Mouse (Mus musculus): ENCODE results near the gene Ptgr2. TPM values are rescaled to one million over a fixed set of nuclear protein-coding genes. Genes with fewer than 3 reads are reported as not detected.
"Not testable (repeated sequence)": the region's sequence is repeated elsewhere in the genome, so short reads cannot be mapped to it uniquely, and the experiment has no call there.

Gene Ptgr2
- polyA plus RNA-seq (2012; rRNA removed): 7.2 and 10.3 TPM in 2 replicates

- TF ChIP-seq POLR2A (IDR thresholded peaks at IDR 0.05; ENCODE audit: borderline replicate concordance, extremely low read depth, insufficient read depth, insufficient read length, poor library complexity, severe bottlenecking) (peak; percentile 38; the same call in 1 of the 2 replicates), CTCF (IDR thresholded peaks at IDR 0.05; ENCODE audit: borderline replicate concordance, extremely low read depth, insufficient read depth, insufficient read length) (no peak)
- DNase-seq (ENCODE audit: low read depth): peak; percentile 95
These were observed at the start of gene Ptgr2 for GRCm38 (mm10) chr12:84284885-84285592. Gene Ptgr2 (plus strand): TSS chr12:84285232.

- DNase-seq (ENCODE audit: low read depth): no peak
- TF ChIP-seq CTCF (IDR thresholded peaks at IDR 0.05; ENCODE audit: borderline replicate concordance, extremely low read depth, insufficient read depth, insufficient read length): no peak
- no peak for TF ChIP-seq POLR2A (IDR thresholded peaks at IDR 0.05; ENCODE audit: borderline replicate concordance, extremely low read depth, insufficient read depth, insufficient read length, poor library complexity, severe bottlenecking)
These were observed 49.5 kb upstream of the Ptgr2 start for GRCm38 (mm10) chr12:84235577-84235976.

- no peak for TF ChIP-seq CTCF (IDR thresholded peaks at IDR 0.05; ENCODE audit: borderline replicate concordance, extremely low read depth, insufficient read depth, insufficient read length)
- TF ChIP-seq POLR2A (IDR thresholded peaks at IDR 0.05; ENCODE audit: borderline replicate concordance, extremely low read depth, insufficient read depth, insufficient read length, poor library complexity, severe bottlenecking): no peak
These were observed 48.9 kb upstream of the Ptgr2 start for GRCm38 (mm10) chr12:84235981-84236752.

GRCm38 (mm10) chr12:84237036-84237435 is 48.0 kb upstream of the Ptgr2 start:
- not testable (repeated sequence) for DNase-seq (ENCODE audit: low read depth)

More at GRCm38 (mm10) chr12:84235981-84236752, 48.9 kb upstream of the Ptgr2 start:
- DNase-seq (ENCODE audit: low read depth): no peak

- DNase-seq (ENCODE audit: low read depth): no peak
- TF ChIP-seq CTCF (IDR thresholded peaks at IDR 0.05; ENCODE audit: borderline replicate concordance, extremely low read depth, insufficient read depth, insufficient read length) (no peak), POLR2A (IDR thresholded peaks at IDR 0.05; ENCODE audit: borderline replicate concordance, extremely low read depth, insufficient read depth, insufficient read length, poor library complexity, severe bottlenecking) (no peak)
These were observed 41.8 kb upstream of the Ptgr2 start for GRCm38 (mm10) chr12:84243076-84243770.

GRCm38 (mm10) chr12:84245683-84246082 is 39.3 kb upstream of the Ptgr2 start:
- TF ChIP-seq CTCF (IDR thresholded peaks at IDR 0.05; ENCODE audit: borderline replicate concordance, extremely low read depth, insufficient read depth, insufficient read length): no peak
- no peak for TF ChIP-seq POLR2A (IDR thresholded peaks at IDR 0.05; ENCODE audit: borderline replicate concordance, extremely low read depth, insufficient read depth, insufficient read length, poor library complexity, severe bottlenecking)
- DNase-seq (ENCODE audit: low read depth): no peak

GRCm38 (mm10) chr12:84249217-84249616 is 35.8 kb upstream of the Ptgr2 start:
- no peak for TF ChIP-seq POLR2A (IDR thresholded peaks at IDR 0.05; ENCODE audit: borderline replicate concordance, extremely low read depth, insufficient read depth, insufficient read length, poor library complexity, severe bottlenecking)
- peak; percentile 90 for TF ChIP-seq CTCF (IDR thresholded peaks at IDR 0.05; ENCODE audit: borderline replicate concordance, extremely low read depth, insufficient read depth, insufficient read length)

GRCm38 (mm10) chr12:84252811-84253210 is 32.2 kb upstream of the Ptgr2 start:
- no peak for DNase-seq (ENCODE audit: low read depth)
- TF ChIP-seq CTCF (IDR thresholded peaks at IDR 0.05; ENCODE audit: borderline replicate concordance, extremely low read depth, insufficient read depth, insufficient read length) (no peak), POLR2A (IDR thresholded peaks at IDR 0.05; ENCODE audit: borderline replicate concordance, extremely low read depth, insufficient read depth, insufficient read length, poor library complexity, severe bottlenecking) (no peak)

More at GRCm38 (mm10) chr12:84249217-84249616, 35.8 kb upstream of the Ptgr2 start:
- DNase-seq (ENCODE audit: low read depth): peak; percentile 81

- no peak for DNase-seq (ENCODE audit: low read depth)
- TF ChIP-seq CTCF (IDR thresholded peaks at IDR 0.05; ENCODE audit: borderline replicate concordance, extremely low read depth, insufficient read depth, insufficient read length): no peak
- no peak for TF ChIP-seq POLR2A (IDR thresholded peaks at IDR 0.05; ENCODE audit: borderline replicate concordance, extremely low read depth, insufficient read depth, insufficient read length, poor library complexity, severe bottlenecking)
These were observed 30.1 kb upstream of the Ptgr2 start for GRCm38 (mm10) chr12:84254886-84255285.

- TF ChIP-seq CTCF (IDR thresholded peaks at IDR 0.05; ENCODE audit: borderline replicate concordance, extremely low read depth, insufficient read depth, insufficient read length): no peak
- TF ChIP-seq POLR2A (IDR thresholded peaks at IDR 0.05; ENCODE audit: borderline replicate concordance, extremely low read depth, insufficient read depth, insufficient read length, poor library complexity, severe bottlenecking): no peak
- no peak for DNase-seq (ENCODE audit: low read depth)
These were observed 24.7 kb upstream of the Ptgr2 start for GRCm38 (mm10) chr12:84260363-84260762.

GRCm38 (mm10) chr12:84267264-84267663 is 17.8 kb upstream of the Ptgr2 start:
- DNase-seq (ENCODE audit: low read depth): no peak
- TF ChIP-seq CTCF (IDR thresholded peaks at IDR 0.05; ENCODE audit: borderline replicate concordance, extremely low read depth, insufficient read depth, insufficient read length) (no peak), POLR2A (IDR thresholded peaks at IDR 0.05; ENCODE audit: borderline replicate concordance, extremely low read depth, insufficient read depth, insufficient read length, poor library complexity, severe bottlenecking) (no peak)
